Mouse (Mus musculus) limb, embryonic 13.5 days (tissue): ENCODE data around the gene A26c2. TPM values are rescaled to one million over a fixed set of nuclear protein-coding genes. Genes with fewer than 3 reads are reported as not detected.

Experiments
- ATAC-seq: fragments of 200-750 bp; cut with Nextera tagmentation; 2 replicates; pipeline ENCODE4 v1.8.0; 2017; ENCODE audit warnings: low read depth, moderate number of reproducible peaks, moderate TSS enrichment; ENCODE audit not compliant: low FRiP score
- H3K27ac ChIP-seq: fragments of 300-500 bp; sonication (generic); 2 replicates; pipeline ENCODE4 v1.5.1; 2015; ENCODE audit warnings: inconsistent platforms, mild to moderate bottlenecking, moderate library complexity
- H3K27me3 ChIP-seq: fragments of 300-500 bp; sonication (generic); 2 replicates; pipeline ENCODE4 v1.6.1; 2015; ENCODE audit warnings: mild to moderate bottlenecking, inconsistent platforms
- H3K36me3 ChIP-seq: fragments of 300-500 bp; sonication (generic); 2 replicates; pipeline ENCODE4 v1.6.1; 2015; ENCODE audit warnings: inconsistent platforms, mild to moderate bottlenecking, moderate library complexity
- H3K4me1 ChIP-seq: fragments of 300-500 bp; sonication (generic); 2 replicates; pipeline ENCODE4 v1.6.1; 2015; ENCODE audit warnings: inconsistent platforms
- H3K4me2 ChIP-seq: fragments of 300-500 bp; sonication (generic); replicated peaks from 2 replicates; pipeline ENCODE4 v1.6.1; 2015; ENCODE audit warnings: inconsistent platforms, mild to moderate bottlenecking, moderate library complexity
- H3K4me3 ChIP-seq: fragments of 300-500 bp; sonication (generic); 2 replicates; pipeline ENCODE4 v1.5.1; 2015; ENCODE audit warnings: moderate library complexity, mild to moderate bottlenecking, inconsistent platforms
- H3K9ac ChIP-seq: fragments of 300-500 bp; sonication (generic); 2 replicates; pipeline ENCODE4 v1.6.1; 2015; ENCODE audit warnings: mild to moderate bottlenecking, inconsistent platforms
- H3K9me3 ChIP-seq: fragments of 300-500 bp; sonication (generic); 2 replicates; pipeline ENCODE4 v1.6.1; 2016; ENCODE audit warnings: inconsistent platforms
- WGBS: fragments of 180-500 bp; shearing (Covaris S2); methylation state at CpG from one replicate; pipeline ENCODE4 v1.1.7; 2015; 5-methylcytosine and 5-hydroxymethylcytosine counted together
- polyA plus RNA-seq: library from polyadenylated mRNA; unstranded; fragments of >200 nt; fragmentation: Nextera tagmentation; extraction: Ambion mirVana; gene quantifications from 2 replicates; pipeline ENCODE4 v1.2.1, GENCODE M21; 2015

A26c2 gene
- polyA plus RNA-seq, result not detected in 2 replicates

- Histone ChIP-seq H3K27ac (no peak within 1 kb of the TSS), H3K9ac (no peak within 1 kb of the TSS), H3K36me3 (no peaks in the 10 kb centered on the region), H3K4me3 (no peak within 1 kb of the TSS), H3K4me2 (no peak within 1 kb of the TSS), H3K9me3 (peaks cover 13% of the 10 kb centered on the region; the same call in 1 of the 2 replicates), H3K4me1 (no peaks in the 10 kb centered on the region), H3K27me3 (no peaks in the 10 kb centered on the region)
- ATAC-seq, result no peak
- 73% methylated on average over 7 of the region's 7 CpGs for WGBS
These were observed at the start of gene A26c2 for GRCm38 (mm10) chr7:62823573-62823972. Gene A26c2 (minus strand): TSS chr7:62823673.

GRCm38 (mm10) chr7:62851471-62851870, 28.0 kb upstream of the A26c2 start:
- no peak overlapping the region for H3K4me3 ChIP-seq
- H3K36me3 ChIP-seq, result no peaks in the 10 kb centered on the region
- H3K4me2 ChIP-seq, result no peak overlapping the region
- no peak overlapping the region for H3K9ac ChIP-seq
- H3K27me3 ChIP-seq, result no peaks in the 10 kb centered on the region
- no peaks in the 10 kb centered on the region; the same call in 1 of the 2 replicates for H3K9me3 ChIP-seq
- no peak for ATAC-seq
- H3K4me1 ChIP-seq, result no peaks in the 10 kb centered on the region
- no peak overlapping the region for H3K27ac ChIP-seq
